Mouse (Mus musculus) ES-E14 (cell line): ENCODE measurements around the gene Fcgr4.

Source experiments
- CHD2 ChIP-seq: IDR thresholded peaks from 2 replicates; pipeline ENCODE4 v1.6.1; 2014; ENCODE audit warnings: mild to moderate bottlenecking, low read depth, low read length, inconsistent platforms
- HCFC1 ChIP-seq: IDR thresholded peaks from 2 replicates; pipeline ENCODE4 v1.6.1; 2012; ENCODE audit warnings: low read length, inconsistent platforms, borderline replicate concordance; ENCODE audit not compliant: insufficient read depth
- MAFK ChIP-seq: IDR thresholded peaks from 2 replicates; pipeline ENCODE4 v1.6.1; 2014; ENCODE audit warnings: mild to moderate bottlenecking, low read depth, low read length, inconsistent platforms; ENCODE audit not compliant: insufficient read depth

DNA sequence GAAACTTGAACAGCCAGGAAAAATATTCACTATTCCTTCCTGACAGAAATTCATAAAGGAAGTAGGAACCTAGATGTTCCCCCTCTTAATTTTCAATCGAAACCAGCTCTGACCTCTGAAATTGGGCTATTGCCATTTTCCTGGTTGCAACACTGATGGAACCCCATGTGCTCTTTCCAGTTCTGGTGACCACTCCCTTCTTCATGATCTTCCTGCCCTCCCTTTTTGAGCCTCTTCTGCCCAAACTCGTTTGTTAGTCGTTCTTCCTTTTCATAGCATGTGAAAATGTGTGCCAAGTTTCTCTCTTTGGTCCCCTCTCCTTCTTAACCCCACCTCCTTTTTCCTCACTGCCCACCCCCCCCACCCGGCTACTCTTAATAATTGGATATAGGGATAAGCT lies 7.0 kb upstream of the Fcgr4 start:
- no peak for TF ChIP-seq MAFK
- no peak for TF ChIP-seq HCFC1
- TF ChIP-seq CHD2: no peak
